Mouse (Mus musculus) lung, postnatal 0 days (tissue): ENCODE measurements around the gene Robo2. TPM values are rescaled to one million over a fixed set of nuclear protein-coding genes. Genes with fewer than 3 reads are reported as not detected.

Experiments used
- ATAC-seq: fragments of 200-750 bp; cut with Nextera tagmentation; 2 replicates; pipeline ENCODE4 v1.8.0; 2017; ENCODE audit warnings: moderate library complexity
- DNase-seq: peaks from one replicate; pipeline ENCODE4 v3.0.0-alpha.2; 2016; ENCODE audit warnings: low spot score
- H3K27ac ChIP-seq: fragments of 300-500 bp; sonication (generic); 2 replicates; pipeline ENCODE4 v1.5.1; 2014; ENCODE audit warnings: antibody characterized with exemption, mild to moderate bottlenecking, low read length, mixed read lengths
- H3K27me3 ChIP-seq: fragments of 300-500 bp; sonication (generic); replicated peaks from 2 replicates; pipeline ENCODE4 v1.6.1; 2014; ENCODE audit warnings: low read length, mixed read lengths; ENCODE audit not compliant: insufficient read depth
- H3K36me3 ChIP-seq: fragments of 300-500 bp; sonication (generic); 2 replicates; pipeline ENCODE4 v1.6.1; 2014; ENCODE audit warnings: low read length, mixed read lengths; ENCODE audit not compliant: insufficient read depth
- H3K4me1 ChIP-seq: fragments of 300-500 bp; sonication (generic); 2 replicates; pipeline ENCODE4 v1.6.1; 2014; ENCODE audit warnings: antibody characterized with exemption, low read depth, low read length, mixed read lengths; ENCODE audit not compliant: insufficient read depth
- H3K4me2 ChIP-seq: fragments of 300-500 bp; sonication (generic); replicated peaks from 2 replicates; pipeline ENCODE4 v1.6.1; 2014; ENCODE audit warnings: low read depth, mild to moderate bottlenecking, low read length, moderate library complexity, mixed read lengths
- H3K4me3 ChIP-seq: fragments of 300-500 bp; sonication (generic); 2 replicates; pipeline ENCODE4 v1.5.1; 2014; ENCODE audit warnings: low read depth, low read length
- H3K9ac ChIP-seq: fragments of 300-500 bp; sonication (generic); replicated peaks from 2 replicates; pipeline ENCODE4 v1.6.1; 2014; ENCODE audit warnings: low read depth, mild to moderate bottlenecking
- H3K9me3 ChIP-seq: fragments of 300-500 bp; sonication (generic); 2 replicates; pipeline ENCODE4 v1.6.1; 2016; ENCODE audit warnings: low read length, mixed read lengths
- CTCF ChIP-seq: IDR thresholded peaks from 2 replicates; pipeline ENCODE4 v1.5.1; 2016; ENCODE audit warnings: antibody characterized with exemption, mild to moderate bottlenecking
- EP300 ChIP-seq: IDR thresholded peaks from 2 replicates; pipeline ENCODE4 v1.6.1; 2016; ENCODE audit warnings: antibody characterized with exemption, mild to moderate bottlenecking, control low read depth
- WGBS: fragments of 180-500 bp; shearing (Covaris S2); extraction: QIAGEN DNeasy Blood & Tissue Kit; methylation state at CpG from one replicate; pipeline ENCODE4 v1.1.7; 2014; 5-methylcytosine and 5-hydroxymethylcytosine counted together
- polyA plus RNA-seq: library from polyadenylated mRNA; unstranded; fragments of >200 nt; fragmentation: Nextera tagmentation; extraction: Ambion mirVana; gene quantifications from 2 replicates; pipeline ENCODE4 v1.2.1, GENCODE M21; 2015

Robo2 gene
- polyA plus RNA-seq, 1 experiment from 2014 or later = 13.3 TPM

- Histone ChIP-seq H3K9me3 (no peaks in the 10 kb centered on the region), H3K27me3 (no peaks in the 10 kb centered on the region), H3K4me3 (no peak overlapping the region), H3K36me3 (no peaks in the 10 kb centered on the region), H3K9ac (no peak overlapping the region), H3K27ac (no peak overlapping the region), H3K4me2 (no peak overlapping the region), H3K4me1 (no peaks in the 10 kb centered on the region)
- ATAC-seq (no peak), DNase-seq (peak; percentile 37)
- TF ChIP-seq EP300 = no peak
- peak; percentile 49 for TF ChIP-seq CTCF
Observed at GRCm38 (mm10) chr16:74227285-74227684, 184.3 kb downstream of the Robo2 start.

DNA sequence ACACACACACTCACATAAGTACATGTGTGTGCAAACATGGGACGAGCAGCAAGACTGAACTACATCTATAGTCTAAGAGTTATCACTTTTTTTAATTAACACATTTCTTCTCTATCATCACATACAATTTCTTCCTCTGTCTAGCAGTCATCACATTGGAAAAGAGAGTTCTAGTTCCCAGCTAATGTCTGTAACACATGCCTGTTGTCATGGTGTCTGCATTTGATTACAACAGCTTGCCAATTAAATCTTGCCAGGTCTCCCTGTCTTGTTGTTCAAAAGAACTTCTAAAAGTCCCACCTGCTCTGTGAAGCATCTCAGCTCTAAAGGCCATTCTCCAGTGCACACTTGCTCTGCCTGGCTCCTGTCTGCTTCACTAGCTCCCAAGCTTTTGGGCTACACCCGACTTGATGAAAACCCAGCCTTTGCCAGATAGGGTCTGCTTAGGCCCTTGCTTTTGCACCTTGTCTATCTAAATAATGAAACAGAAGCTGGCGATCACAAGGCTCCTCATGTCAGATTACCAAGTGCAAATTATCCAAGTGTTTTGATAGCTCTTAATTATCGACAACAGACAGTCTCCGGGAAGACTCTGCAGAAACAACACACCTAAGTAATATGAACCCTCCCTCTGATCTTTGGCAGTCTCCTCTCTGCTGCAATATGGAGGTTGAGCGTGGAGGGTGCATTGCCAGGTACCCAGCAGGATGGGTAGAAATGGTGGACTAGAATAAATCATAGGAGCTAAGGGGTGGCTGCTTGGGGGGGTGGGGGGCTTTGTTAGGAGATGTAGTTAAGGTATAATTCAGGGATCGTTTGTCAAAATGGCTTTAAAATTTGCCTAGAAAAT, 186.0 kb downstream of the Robo2 start:
- DNase-seq (no peak), ATAC-seq (no peak)
- no peaks in the 10 kb centered on the region for H3K36me3 ChIP-seq
- no peaks in the 10 kb centered on the region for H3K4me1 ChIP-seq
- no peak overlapping the region for H3K4me3 ChIP-seq
- H3K4me2 ChIP-seq = no peak overlapping the region
- no peaks in the 10 kb centered on the region for H3K9me3 ChIP-seq
- no peak overlapping the region for H3K27ac ChIP-seq
- H3K9ac ChIP-seq = no peak overlapping the region
- no peak for TF ChIP-seq CTCF
- WGBS = 78% methylated on average over 7 of the region's 7 CpGs
- H3K27me3 ChIP-seq = no peaks in the 10 kb centered on the region

DNA sequence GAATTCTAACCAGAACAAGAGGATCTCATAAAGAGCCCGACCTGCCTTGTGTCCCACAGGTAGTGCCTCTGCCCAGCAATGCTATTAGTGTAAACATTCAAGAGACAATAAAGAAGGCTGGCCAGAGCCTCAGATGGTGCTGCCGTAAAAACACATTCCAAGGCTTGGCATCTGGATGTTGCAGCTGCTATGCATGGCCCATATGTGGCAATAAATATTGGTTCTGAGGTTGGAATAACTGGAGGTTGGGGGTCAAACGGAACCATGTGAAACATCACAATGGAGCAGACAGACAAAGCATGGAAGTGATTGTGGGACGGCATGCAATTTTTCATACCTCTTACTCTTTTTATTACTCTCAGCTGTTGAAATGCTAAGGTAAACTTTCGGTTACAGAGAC, 189.1 kb downstream of the Robo2 start:
- no peak for TF ChIP-seq CTCF
- TF ChIP-seq EP300 = no peak
- no peak overlapping the region for H3K27ac ChIP-seq
- WGBS = 69% methylated on average over 5 of the region's 5 CpGs
- no peak overlapping the region for H3K9ac ChIP-seq
- H3K4me3 ChIP-seq = no peak overlapping the region
- no peaks in the 10 kb centered on the region for H3K4me1 ChIP-seq
- no peaks in the 10 kb centered on the region for H3K36me3 ChIP-seq
- ATAC-seq (no peak), DNase-seq (no peak)
- H3K4me2 ChIP-seq = no peak overlapping the region
- H3K27me3 ChIP-seq = no peaks in the 10 kb centered on the region
- H3K9me3 ChIP-seq = no peaks in the 10 kb centered on the region

GRCm38 (mm10) chr16:74216879-74217415, 194.7 kb downstream of the Robo2 start:
- Histone ChIP-seq H3K4me3 (no peak overlapping the region), H3K27ac (no peak overlapping the region), H3K4me2 (no peak overlapping the region), H3K4me1 (no peaks in the 10 kb centered on the region), H3K9ac (no peak overlapping the region), H3K27me3 (no peaks in the 10 kb centered on the region), H3K9me3 (no peaks in the 10 kb centered on the region), H3K36me3 (no peaks in the 10 kb centered on the region)
- WGBS = 59% methylated on average over 1 of the region's 1 CpGs
- no peak for TF ChIP-seq CTCF
- no peak for TF ChIP-seq EP300
- ATAC-seq (no peak), DNase-seq (no peak)

DNA sequence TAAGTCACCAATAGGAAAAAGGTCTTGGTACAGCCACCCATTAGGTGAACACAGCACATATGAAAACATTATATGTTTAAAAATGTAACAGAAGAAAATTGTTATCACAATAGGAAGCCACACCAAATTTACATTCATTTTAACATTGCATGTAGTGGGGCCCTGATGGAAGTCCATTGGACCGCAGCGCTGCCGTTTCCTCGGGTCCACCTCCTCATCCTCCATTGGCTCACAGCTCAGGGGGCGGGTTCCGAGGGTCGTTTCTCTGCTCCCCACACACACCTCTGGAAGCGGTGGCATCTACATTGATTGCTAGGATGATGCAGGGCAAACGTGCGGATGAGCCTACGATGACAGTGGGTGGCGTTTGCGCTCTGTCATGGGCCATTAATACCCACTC, 195.8 kb downstream of the Robo2 start:
- no peaks in the 10 kb centered on the region for H3K36me3 ChIP-seq
- no peak for DNase-seq
- no peak overlapping the region for H3K4me2 ChIP-seq
- TF ChIP-seq EP300 = no peak
- no peak for TF ChIP-seq CTCF
- no peaks in the 10 kb centered on the region for H3K9me3 ChIP-seq
- no peaks in the 10 kb centered on the region for H3K27me3 ChIP-seq
- H3K4me3 ChIP-seq = no peak overlapping the region
- WGBS = 90% methylated on average over 13 of the region's 13 CpGs
- H3K27ac ChIP-seq = no peak overlapping the region
- ATAC-seq = no peak
- H3K9ac ChIP-seq = no peak overlapping the region
- H3K4me1 ChIP-seq = no peaks in the 10 kb centered on the region

GRCm38 (mm10) chr16:74200705-74201104, 210.9 kb downstream of the Robo2 start:
- H3K4me1 ChIP-seq = no peaks in the 10 kb centered on the region
- no peaks in the 10 kb centered on the region for H3K27me3 ChIP-seq
- TF ChIP-seq CTCF = no peak
- no peak for TF ChIP-seq EP300
- no peak for DNase-seq
- ATAC-seq = no peak
- no peak overlapping the region for H3K27ac ChIP-seq
- no peak overlapping the region for H3K4me2 ChIP-seq
- no peaks in the 10 kb centered on the region for H3K9me3 ChIP-seq
- WGBS = 79% methylated on average over 5 of the region's 5 CpGs
- no peak overlapping the region for H3K9ac ChIP-seq
- no peak overlapping the region for H3K4me3 ChIP-seq
- no peaks in the 10 kb centered on the region for H3K36me3 ChIP-seq
